Mouse (Mus musculus) hindbrain, embryonic 11.5 days (tissue): ENCODE measurements around the gene Nuak2. TPM values are rescaled to one million over a fixed set of nuclear protein-coding genes. Genes with fewer than 3 reads are reported as not detected.
"Not testable (repeated sequence)": the region's sequence is repeated elsewhere in the genome, so short reads cannot be mapped to it uniquely, and the experiment has no call there.

ENCODE experiments used
- ATAC-seq: fragments of 200-750 bp; cut with Nextera tagmentation; 2 replicates; pipeline ENCODE4 v1.8.0; 2017; ENCODE audit warnings: mild to moderate bottlenecking, moderate TSS enrichment, moderate library complexity; ENCODE audit not compliant: low FRiP score
- DNase-seq: peaks from one replicate; pipeline ENCODE4 v3.0.0-alpha.2; 2015; ENCODE audit warnings: low spot score
- H3K27ac ChIP-seq: fragments of 300-500 bp; sonication (generic); 2 replicates; pipeline ENCODE4 v1.5.1; 2014; ENCODE audit warnings: mild to moderate bottlenecking, low read depth, low read length
- H3K27me3 ChIP-seq: fragments of 300-500 bp; sonication (generic); 2 replicates; pipeline ENCODE4 v1.6.1; 2014; ENCODE audit warnings: mild to moderate bottlenecking, low read length, moderate library complexity, mixed read lengths; ENCODE audit not compliant: control insufficient read depth, insufficient read depth
- H3K36me3 ChIP-seq: fragments of 300-500 bp; sonication (generic); 2 replicates; pipeline ENCODE4 v1.6.1; 2014; ENCODE audit warnings: mild to moderate bottlenecking, low read length, moderate library complexity, mixed read lengths; ENCODE audit not compliant: control insufficient read depth, insufficient read depth
- H3K4me1 ChIP-seq: fragments of 300-500 bp; sonication (generic); replicated peaks from 2 replicates; pipeline ENCODE4 v1.6.1; 2014; ENCODE audit warnings: low read length, mixed read lengths; ENCODE audit not compliant: control insufficient read depth, insufficient read depth
- H3K4me2 ChIP-seq: fragments of 300-500 bp; sonication (generic); replicated peaks from 2 replicates; pipeline ENCODE4 v1.6.1; 2014; ENCODE audit warnings: mild to moderate bottlenecking, low read depth, low read length
- H3K4me3 ChIP-seq: fragments of 300-500 bp; sonication (generic); 2 replicates; pipeline ENCODE4 v1.5.1; 2014; ENCODE audit warnings: low read depth, low read length
- H3K9ac ChIP-seq: fragments of 300-500 bp; sonication (generic); 2 replicates; pipeline ENCODE4 v1.6.1; 2014; ENCODE audit warnings: low read depth, low read length
- H3K9me3 ChIP-seq: fragments of 300-500 bp; sonication (generic); 2 replicates; pipeline ENCODE4 v1.6.1; 2016; ENCODE audit warnings: low read length; ENCODE audit not compliant: control insufficient read depth
- WGBS: fragments of 180-500 bp; shearing (Covaris S2); extraction: QIAGEN DNeasy Blood & Tissue Kit; methylation state at CpG from one replicate; pipeline ENCODE4 v1.1.7; 2014; 5-methylcytosine and 5-hydroxymethylcytosine counted together
- polyA plus RNA-seq: library from polyadenylated mRNA; unstranded; fragments of >200 nt; fragmentation: Nextera tagmentation; extraction: Ambion mirVana; gene quantifications from 2 replicates; pipeline ENCODE4 v1.2.1, GENCODE M21; 2014

Gene Nuak2
- polyA plus RNA-seq, 1 experiment from 2014 or later: 33.1 TPM

GRCm38 (mm10) chr1:132345514-132345913, 29.6 kb downstream of the Nuak2 start:
- H3K4me3 ChIP-seq: no peak overlapping the region
- H3K4me2 ChIP-seq: no peak overlapping the region
- H3K27me3 ChIP-seq: no peaks in the 10 kb centered on the region
- H3K9me3 ChIP-seq: no peaks in the 10 kb centered on the region
- H3K9ac ChIP-seq: no peak overlapping the region
- no peak overlapping the region for H3K27ac ChIP-seq
- DNase-seq (no peak), ATAC-seq (no peak)
- H3K36me3 ChIP-seq: no peaks in the 10 kb centered on the region
- H3K4me1 ChIP-seq: no peaks in the 10 kb centered on the region
- 80% methylated on average over 4 of the region's 4 CpGs for WGBS

DNA sequence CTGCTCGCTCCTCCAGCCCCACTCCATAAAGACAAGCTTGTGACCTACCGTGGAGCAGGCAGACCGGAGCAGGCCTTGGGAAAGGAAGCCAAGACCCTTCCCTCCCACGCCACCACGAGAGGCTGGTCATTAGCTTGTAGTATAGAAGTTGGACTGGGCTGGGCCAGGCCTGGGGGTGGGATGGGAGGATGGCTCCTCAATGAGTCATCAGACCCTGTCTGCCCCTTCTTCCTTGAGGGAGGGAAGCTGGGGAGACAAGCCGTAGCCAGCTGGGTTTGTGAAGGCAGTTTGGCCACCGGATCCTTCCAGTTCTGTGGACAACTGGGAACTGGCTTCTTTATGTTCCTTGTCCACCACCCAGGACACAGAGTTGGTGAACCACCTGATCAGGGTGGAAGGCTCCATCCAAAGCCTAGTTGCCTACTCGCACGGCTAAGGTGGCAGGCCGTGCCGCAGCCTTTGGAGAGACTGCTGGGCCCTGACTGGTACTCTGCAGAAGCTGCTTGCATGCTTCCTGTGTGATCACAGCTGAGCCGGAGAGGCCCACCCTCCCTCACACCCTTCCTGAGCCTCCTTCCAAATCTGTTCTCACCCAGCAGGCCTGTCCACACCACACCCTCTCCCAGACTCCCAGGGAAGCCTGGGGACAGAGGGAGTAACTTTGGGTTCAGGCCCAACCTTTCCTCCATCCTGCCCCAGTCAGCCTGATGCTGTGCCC, 30.4 kb downstream of the Nuak2 start:
- Histone ChIP-seq H3K27ac (no peak overlapping the region), H3K36me3 (no peaks in the 10 kb centered on the region), H3K4me3 (no peak overlapping the region), H3K4me1 (no peaks in the 10 kb centered on the region), H3K9ac (no peak overlapping the region), H3K27me3 (no peaks in the 10 kb centered on the region), H3K4me2 (no peak overlapping the region), H3K9me3 (no peaks in the 10 kb centered on the region)
- WGBS: 83% methylated on average over 12 of the region's 12 CpGs
- DNase-seq (no peak), ATAC-seq (no peak)

DNA sequence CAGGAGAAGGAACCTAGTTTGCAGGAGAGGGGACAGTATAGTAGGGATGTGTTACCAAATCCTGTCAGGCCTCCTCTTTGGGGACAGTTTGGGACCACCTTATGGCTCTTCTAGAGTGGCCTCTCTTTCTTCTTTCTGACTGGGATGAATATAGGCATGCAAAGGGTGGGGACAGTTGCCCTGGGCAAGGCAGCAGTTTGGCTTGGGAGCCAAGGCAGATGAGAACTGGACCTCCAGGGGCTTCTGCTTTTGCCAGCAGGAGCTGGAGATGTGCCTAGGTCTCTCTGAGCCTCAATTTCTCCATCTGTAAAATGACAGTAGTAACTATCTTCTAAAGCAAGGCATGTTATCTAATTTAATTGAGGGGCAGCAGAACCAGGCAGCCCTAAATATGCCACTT, 31.0 kb downstream of the Nuak2 start:
- ATAC-seq (no peak), DNase-seq (no peak)
- Histone ChIP-seq H3K9me3 (no peaks in the 10 kb centered on the region), H3K4me1 (no peaks in the 10 kb centered on the region), H3K9ac (no peak overlapping the region), H3K36me3 (no peaks in the 10 kb centered on the region), H3K4me3 (no peak overlapping the region), H3K27me3 (no peaks in the 10 kb centered on the region), H3K27ac (no peak overlapping the region), H3K4me2 (no peak overlapping the region)

GRCm38 (mm10) chr1:132348401-132348800, 32.5 kb downstream of the Nuak2 start:
- H3K4me1 ChIP-seq: no peaks in the 10 kb centered on the region
- DNase-seq (no peak), ATAC-seq (no peak)
- no peak overlapping the region for H3K4me3 ChIP-seq
- no peak overlapping the region for H3K27ac ChIP-seq
- H3K36me3 ChIP-seq: no peaks in the 10 kb centered on the region
- 88% methylated on average over 5 of the region's 5 CpGs for WGBS
- H3K9me3 ChIP-seq: no peaks in the 10 kb centered on the region
- H3K27me3 ChIP-seq: no peaks in the 10 kb centered on the region
- no peak overlapping the region for H3K9ac ChIP-seq
- H3K4me2 ChIP-seq: no peak overlapping the region

DNA sequence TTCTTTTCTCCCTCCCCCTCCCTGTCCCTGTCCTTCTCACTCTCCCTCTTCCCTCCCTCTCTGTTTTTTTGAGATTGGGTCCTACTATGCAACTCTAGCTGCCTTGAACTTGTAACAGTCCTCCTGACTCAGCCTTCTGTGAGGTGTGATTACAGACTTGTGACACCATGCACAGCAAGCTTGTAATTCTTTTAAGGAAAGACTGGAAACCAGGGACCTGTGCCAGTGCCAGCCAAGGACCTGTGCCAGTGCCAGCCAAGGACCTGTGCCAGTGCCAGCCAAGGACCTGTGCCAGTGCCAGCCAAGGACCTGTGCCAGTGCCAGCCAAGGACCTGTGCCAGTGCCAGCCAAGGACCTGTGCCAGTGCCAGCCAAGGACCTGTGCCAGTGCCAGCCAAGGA, 33.1 kb downstream of the Nuak2 start:
- not testable (repeated sequence) for H3K27ac ChIP-seq, ATAC-seq, H3K4me3 ChIP-seq, H3K9ac ChIP-seq, DNase-seq, H3K4me2 ChIP-seq, H3K36me3 ChIP-seq, H3K4me1 ChIP-seq, H3K9me3 ChIP-seq, H3K27me3 ChIP-seq

DNA sequence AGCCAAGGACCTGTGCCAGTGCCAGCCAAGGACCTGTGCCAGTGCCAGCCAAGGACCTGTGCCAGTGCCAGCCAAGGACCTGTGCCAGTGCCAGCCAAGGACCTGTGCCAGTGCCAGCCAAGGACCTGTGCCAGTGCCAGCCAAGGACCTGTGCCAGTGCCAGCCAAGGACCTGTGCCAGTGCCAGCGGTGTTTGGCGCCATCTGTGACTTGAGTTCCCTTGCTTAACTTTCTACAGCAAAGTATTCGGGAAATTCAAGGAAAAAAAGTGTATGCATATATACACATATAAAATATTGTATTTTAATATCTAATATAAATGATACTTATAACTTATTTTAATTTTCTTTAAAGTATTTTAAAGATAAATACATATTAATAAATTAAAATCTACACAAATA, 33.7 kb downstream of the Nuak2 start:
- H3K27ac ChIP-seq, H3K9ac ChIP-seq, H3K27me3 ChIP-seq, DNase-seq, H3K4me2 ChIP-seq, H3K4me3 ChIP-seq, H3K36me3 ChIP-seq, H3K4me1 ChIP-seq, ATAC-seq, H3K9me3 ChIP-seq: not testable (repeated sequence)
- WGBS: 97% methylated on average over 3 of the region's 3 CpGs

DNA sequence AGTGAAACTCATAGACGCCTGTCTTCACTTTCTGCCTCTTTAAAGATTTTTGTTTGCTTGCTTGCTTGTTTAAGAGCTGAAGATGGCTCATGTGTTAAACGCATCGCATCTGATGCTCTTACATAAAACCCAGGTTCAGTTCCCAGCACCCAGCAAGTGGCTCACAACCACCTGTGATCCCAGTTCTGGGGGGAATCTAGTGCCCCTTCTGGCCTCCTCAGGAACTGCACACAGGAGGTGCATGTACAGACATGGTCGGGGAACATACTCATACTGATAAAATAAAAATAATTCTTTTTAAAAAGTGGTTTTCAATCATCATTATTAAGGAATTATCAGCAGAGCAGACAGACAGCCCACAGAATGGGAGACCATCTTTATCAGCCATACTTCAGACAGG, 35.1 kb downstream of the Nuak2 start:
- Histone ChIP-seq H3K4me3 (no peak overlapping the region), H3K4me2 (no peak overlapping the region), H3K27me3 (no peaks in the 10 kb centered on the region), H3K4me1 (no peaks in the 10 kb centered on the region; the same call in 1 of the 2 replicates), H3K9me3 (no peaks in the 10 kb centered on the region), H3K9ac (no peak overlapping the region), H3K36me3 (no peaks in the 10 kb centered on the region), H3K27ac (no peak overlapping the region)
- no peak for ATAC-seq
- WGBS: 98% methylated on average over 4 of the region's 4 CpGs
- DNase-seq: no peak

DNA sequence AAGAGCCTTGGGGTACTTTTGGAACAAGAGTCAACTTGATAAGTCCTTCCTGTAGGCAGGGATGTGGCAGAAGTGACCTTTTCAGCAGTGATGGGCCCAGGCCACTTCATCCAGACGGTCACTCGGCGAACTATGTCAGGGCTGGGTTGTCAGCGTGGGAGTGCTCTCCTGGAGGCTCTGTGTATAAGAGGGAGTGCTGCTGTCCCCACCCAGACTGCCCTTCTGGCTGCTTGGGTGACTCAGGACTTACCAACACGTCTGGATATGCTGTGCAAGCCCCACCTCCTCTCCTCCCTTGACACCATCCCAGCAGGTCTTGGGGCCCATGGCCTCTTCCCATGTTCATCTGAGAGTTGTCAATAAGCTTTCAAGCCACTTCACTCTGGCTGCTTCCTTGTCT, 37.5 kb downstream of the Nuak2 start:
- ATAC-seq (no peak), DNase-seq (no peak)
- no peaks in the 10 kb centered on the region for H3K9me3 ChIP-seq
- no peaks in the 10 kb centered on the region for H3K27me3 ChIP-seq
- 80% methylated on average over 5 of the region's 5 CpGs for WGBS
- 0 out of 2 replicates have a peak, but pooled peaks cover 2% of the 10 kb centered on the region for H3K36me3 ChIP-seq
- H3K27ac ChIP-seq: no peak overlapping the region
- no peaks in the 10 kb centered on the region; the same call in 1 of the 2 replicates for H3K4me1 ChIP-seq
- no peak overlapping the region for H3K4me3 ChIP-seq
- no peak overlapping the region for H3K4me2 ChIP-seq
- H3K9ac ChIP-seq: no peak overlapping the region

- Histone ChIP-seq H3K4me2 (no peak overlapping the region), H3K9me3 (no peaks in the 10 kb centered on the region), H3K27ac (no peak overlapping the region), H3K4me3 (no peak overlapping the region), H3K27me3 (no peaks in the 10 kb centered on the region), H3K9ac (no peak overlapping the region), H3K4me1 (no peaks in the 10 kb centered on the region; the same call in 1 of the 2 replicates), H3K36me3 (peaks cover 7% of the 10 kb centered on the region; the same call in 1 of the 2 replicates)
- ATAC-seq: no peak
- DNase-seq: no peak
- WGBS: 76% methylated on average over 9 of the region's 9 CpGs
Observed at GRCm38 (mm10) chr1:132354234-132354633, 38.3 kb downstream of the Nuak2 start.
